Mouse (Mus musculus) forebrain, embryonic 16.5 days (tissue): ENCODE measurements around the gene Kif16b. TPM values are rescaled to one million over a fixed set of nuclear protein-coding genes. Genes with fewer than 3 reads are reported as not detected.
A peak's percentile ranks its signal among the peaks of the same experiment; 100 is the strongest.

Experiments used
- ATAC-seq: fragments of 200-750 bp; cut with Nextera tagmentation; 2 replicates; pipeline ENCODE4 v1.8.0; 2017; ENCODE audit warnings: mild to moderate bottlenecking, moderate library complexity
- H3K27ac ChIP-seq: fragments of 300-500 bp; sonication (generic); 2 replicates; pipeline ENCODE4 v1.5.1; 2014; ENCODE audit warnings: low read length, control low read depth
- H3K27me3 ChIP-seq: fragments of 300-500 bp; sonication (generic); replicated peaks from 2 replicates; pipeline ENCODE4 v1.6.1; 2014; ENCODE audit warnings: low read length; ENCODE audit not compliant: control insufficient read depth, insufficient read depth
- H3K36me3 ChIP-seq: fragments of 300-500 bp; sonication (generic); 2 replicates; pipeline ENCODE4 v1.6.1; 2014; ENCODE audit not compliant: control insufficient read depth, insufficient read depth
- H3K4me1 ChIP-seq: fragments of 300-500 bp; sonication (generic); replicated peaks from 2 replicates; pipeline ENCODE4 v1.6.1; 2014; ENCODE audit warnings: low read length; ENCODE audit not compliant: control insufficient read depth, insufficient read depth
- H3K4me2 ChIP-seq: fragments of 300-500 bp; sonication (generic); 2 replicates; pipeline ENCODE4 v1.6.1; 2014; ENCODE audit warnings: mild to moderate bottlenecking, low read length, control low read depth
- H3K4me3 ChIP-seq: fragments of 300-500 bp; sonication (generic); replicated peaks from 2 replicates; pipeline ENCODE4 v1.5.1; 2014; ENCODE audit warnings: mild to moderate bottlenecking, low read length, control low read depth
- H3K9ac ChIP-seq: fragments of 300-500 bp; sonication (generic); replicated peaks from 2 replicates; pipeline ENCODE4 v1.6.1; 2014; ENCODE audit warnings: low read depth, low read length, control low read depth
- H3K9me3 ChIP-seq: fragments of 300-500 bp; sonication (generic); 2 replicates; pipeline ENCODE4 v1.6.1; 2016; ENCODE audit warnings: low read length; ENCODE audit not compliant: control insufficient read depth
- WGBS: fragments of 180-500 bp; shearing (Covaris S2); extraction: QIAGEN DNeasy Blood & Tissue Kit; methylation state at CpG from one replicate; pipeline ENCODE4 v1.1.7; 2014; 5-methylcytosine and 5-hydroxymethylcytosine counted together
- polyA plus RNA-seq: library from polyadenylated mRNA; unstranded; fragments of >200 nt; fragmentation: Nextera tagmentation; extraction: Ambion mirVana; gene quantifications from 2 replicates; pipeline ENCODE4 v1.2.1, GENCODE M21; 2015

Gene Kif16b
- polyA plus RNA-seq, 1 experiment from 2014 or later: 2.7 TPM

- WGBS: 89% methylated on average over 2 of the region's 2 CpGs
- ATAC-seq: no peak
- Histone ChIP-seq H3K4me2 (no peak overlapping the region), H3K4me1 (no peaks in the 10 kb centered on the region), H3K9me3 (no peaks in the 10 kb centered on the region), H3K27ac (no peak overlapping the region), H3K36me3 (no peaks in the 10 kb centered on the region), H3K9ac (no peak overlapping the region), H3K4me3 (no peak overlapping the region), H3K27me3 (no peaks in the 10 kb centered on the region; the same call in 1 of the 2 replicates)
These were observed 24.7 kb downstream of the Kif16b start for GRCm38 (mm10) chr2:142876636-142877035.

GRCm38 (mm10) chr2:142875936-142876335 lies 25.4 kb downstream of the Kif16b start:
- Histone ChIP-seq H3K4me3 (no peak overlapping the region), H3K27me3 (no peaks in the 10 kb centered on the region; the same call in 1 of the 2 replicates), H3K27ac (no peak overlapping the region), H3K4me2 (no peak overlapping the region), H3K9me3 (no peaks in the 10 kb centered on the region), H3K36me3 (no peaks in the 10 kb centered on the region), H3K9ac (no peak overlapping the region), H3K4me1 (no peaks in the 10 kb centered on the region)
- ATAC-seq: no peak
- WGBS: 65% methylated on average over 4 of the region's 4 CpGs

GRCm38 (mm10) chr2:142874562-142874961 lies 26.8 kb downstream of the Kif16b start:
- H3K9ac ChIP-seq: no peak overlapping the region
- H3K4me3 ChIP-seq: no peak overlapping the region
- 87% methylated on average over 2 of the region's 2 CpGs for WGBS
- no peaks in the 10 kb centered on the region for H3K27me3 ChIP-seq
- no peak for ATAC-seq
- no peaks in the 10 kb centered on the region for H3K9me3 ChIP-seq
- H3K27ac ChIP-seq: no peak overlapping the region
- H3K36me3 ChIP-seq: no peaks in the 10 kb centered on the region
- no peaks in the 10 kb centered on the region for H3K4me1 ChIP-seq
- H3K4me2 ChIP-seq: no peak overlapping the region

- ATAC-seq: no peak
- Histone ChIP-seq H3K9ac (no peak overlapping the region), H3K4me3 (no peak overlapping the region), H3K27ac (no peak overlapping the region), H3K4me2 (no peak overlapping the region), H3K9me3 (no peaks in the 10 kb centered on the region), H3K36me3 (no peaks in the 10 kb centered on the region), H3K27me3 (no peaks in the 10 kb centered on the region), H3K4me1 (no peaks in the 10 kb centered on the region)
- whole genome bisulfite sequencing: 85% methylated on average over 8 of the region's 8 CpGs
These were observed 31.3 kb downstream of the Kif16b start for GRCm38 (mm10) chr2:142870055-142870454.

- Histone ChIP-seq H3K4me3 (no peak overlapping the region), H3K4me1 (no peaks in the 10 kb centered on the region), H3K9ac (no peak overlapping the region), H3K9me3 (no peaks in the 10 kb centered on the region), H3K36me3 (no peaks in the 10 kb centered on the region), H3K27me3 (no peaks in the 10 kb centered on the region), H3K4me2 (no peak overlapping the region), H3K27ac (no peak overlapping the region)
- 87% methylated on average over 2 of the region's 2 CpGs for WGBS
- ATAC-seq: no peak
These were observed 33.9 kb downstream of the Kif16b start for GRCm38 (mm10) chr2:142867481-142867880.

- H3K27me3 ChIP-seq: no peaks in the 10 kb centered on the region
- no peaks in the 10 kb centered on the region for H3K9me3 ChIP-seq
- ATAC-seq: no peak
- no peak overlapping the region for H3K27ac ChIP-seq
- H3K36me3 ChIP-seq: no peaks in the 10 kb centered on the region
- no peak overlapping the region for H3K4me2 ChIP-seq
- no peak overlapping the region for H3K9ac ChIP-seq
- H3K4me3 ChIP-seq: no peak overlapping the region
- WGBS: 84% methylated on average over 6 of the region's 6 CpGs
- no peaks in the 10 kb centered on the region for H3K4me1 ChIP-seq
These were observed 40.3 kb downstream of the Kif16b start for GRCm38 (mm10) chr2:142860994-142861393.

GRCm38 (mm10) chr2:142859452-142859851 lies 41.9 kb downstream of the Kif16b start:
- no peaks in the 10 kb centered on the region for H3K9me3 ChIP-seq
- H3K4me2 ChIP-seq: no peak overlapping the region
- no peak overlapping the region for H3K9ac ChIP-seq
- whole genome bisulfite sequencing: 57% methylated on average over 4 of the region's 4 CpGs
- H3K27ac ChIP-seq: no peak overlapping the region
- peak; percentile 49; the same call in 1 of the 2 replicates for ATAC-seq
- no peaks in the 10 kb centered on the region for H3K36me3 ChIP-seq
- no peak overlapping the region for H3K4me3 ChIP-seq
- H3K4me1 ChIP-seq: no peaks in the 10 kb centered on the region
- no peaks in the 10 kb centered on the region for H3K27me3 ChIP-seq

- H3K36me3 ChIP-seq: no peaks in the 10 kb centered on the region; the same call in none of the 2 replicates
- H3K27me3 ChIP-seq: no peaks in the 10 kb centered on the region
- H3K9ac ChIP-seq: no peak overlapping the region
- H3K27ac ChIP-seq: no peak overlapping the region
- H3K4me1 ChIP-seq: no peaks in the 10 kb centered on the region
- H3K4me3 ChIP-seq: no peak overlapping the region
- no peak for ATAC-seq
- WGBS: 36% methylated on average over 3 of the region's 3 CpGs
- no peaks in the 10 kb centered on the region for H3K9me3 ChIP-seq
- H3K4me2 ChIP-seq: no peak overlapping the region
These were observed 62.6 kb downstream of the Kif16b start for GRCm38 (mm10) chr2:142838775-142839174.

GRCm38 (mm10) chr2:142838118-142838517 lies 63.2 kb downstream of the Kif16b start:
- no peaks in the 10 kb centered on the region for H3K27me3 ChIP-seq
- ATAC-seq: no peak
- no peaks in the 10 kb centered on the region; the same call in none of the 2 replicates for H3K36me3 ChIP-seq
- no peaks in the 10 kb centered on the region for H3K4me1 ChIP-seq
- H3K9me3 ChIP-seq: no peaks in the 10 kb centered on the region
- H3K4me2 ChIP-seq: no peak overlapping the region
- H3K9ac ChIP-seq: no peak overlapping the region
- WGBS: 30% methylated on average over 1 of the region's 1 CpGs
- no peak overlapping the region for H3K4me3 ChIP-seq
- H3K27ac ChIP-seq: no peak overlapping the region

- H3K27ac ChIP-seq: no peak overlapping the region
- WGBS: 97% methylated on average over 3 of the region's 3 CpGs
- no peak overlapping the region for H3K9ac ChIP-seq
- no peaks in the 10 kb centered on the region for H3K27me3 ChIP-seq
- no peak for ATAC-seq
- no peak overlapping the region for H3K4me3 ChIP-seq
- no peak overlapping the region for H3K4me2 ChIP-seq
- H3K9me3 ChIP-seq: no peaks in the 10 kb centered on the region
- no peaks in the 10 kb centered on the region; the same call in 1 of the 2 replicates for H3K36me3 ChIP-seq
- H3K4me1 ChIP-seq: no peaks in the 10 kb centered on the region
These were observed 66.6 kb downstream of the Kif16b start for GRCm38 (mm10) chr2:142834751-142835150.
